ENCODE assay signal across 8 mouse cellular contexts in genomic region chr17:31011551-31012394, GRCm38 (mm10). TPM values are rescaled to one million over a fixed set of nuclear protein-coding genes. Genes with fewer than 3 reads are reported as not detected.
DNase-seq lines count a peak whose midpoint lies in the region; ATAC-seq and TF ChIP-seq lines count a peak whose summit lies in the region.

No protein-coding gene starts in this region.

- no peak overlapping the region for H3K4me2 ChIP-seq in embryonic facial prominence, embryonic 14.5 days (ENCODE audit: low read depth, low read length)

- H3K27ac ChIP-seq in embryonic facial prominence, embryonic 14.5 days (replicated peaks; ENCODE audit: low read depth, low read length): no peak overlapping the region
- H3K27ac ChIP-seq in small intestine, adult 2 months (ENCODE audit: insufficient read depth, low read depth, low read length): no peak overlapping the region

- 0 out of 2 replicates have a peak, but pooled peaks cover 4% of the 10 kb centered on the region for H3K9me3 ChIP-seq in embryonic facial prominence, embryonic 14.5 days (ENCODE audit: control insufficient read depth, low read length)

- DNase-seq in gastrocnemius, adult 18-20 months (ENCODE audit: low spot score): peak; percentile 30
- DNase-seq in gastrocnemius, postnatal 25 days: no peak
- peak; percentile 61 for DNase-seq in A20 (ENCODE audit: low read depth, low spot score)
- DNase-seq in adrenal gland, postnatal 25 days: peak; percentile 54
- peak; percentile 61 for DNase-seq in embryonic facial prominence, embryonic 14.5 days (ENCODE audit: low spot score)
- peak; percentile 46 for DNase-seq in hindlimb bud, embryonic 11.5 days (ENCODE audit: extremely low spot score, low read depth, low spot score)
- peak; percentile 29 for DNase-seq in lung, postnatal 25 days (ENCODE audit: low spot score)

- no peaks in the 10 kb centered on the region for H3K4me1 ChIP-seq in embryonic facial prominence, embryonic 14.5 days (ENCODE audit: control insufficient read depth, insufficient read depth, low read length)
- H3K4me1 ChIP-seq in small intestine, adult 2 months (ENCODE audit: control insufficient read depth, insufficient read depth, insufficient read length, low read length): no peaks in the 10 kb centered on the region

- no peak for ATAC-seq in embryonic facial prominence, embryonic 14.5 days (ENCODE audit: low read depth)

- H3K4me3 ChIP-seq in embryonic facial prominence, embryonic 14.5 days (ENCODE audit: low read depth, low read length): no peak overlapping the region
- H3K4me3 ChIP-seq in small intestine, adult 2 months (ENCODE audit: low read depth, low read length): no peak overlapping the region

- peak; percentile 93; the same call in 1 of the 2 replicates for TF ChIP-seq CTCF in small intestine, adult 2 months (IDR thresholded peaks at IDR 0.05; ENCODE audit: extremely low read depth, insufficient read length, insufficient replicate concordance, low read depth, low read length)

- no peak for TF ChIP-seq POLR2A in small intestine, adult 2 months (IDR thresholded peaks at IDR 0.05; ENCODE audit: low read depth, low read length)

- H3K27me3 ChIP-seq in embryonic facial prominence, embryonic 14.5 days (replicated peaks; ENCODE audit: control insufficient read depth, insufficient read depth, low read length): no peaks in the 10 kb centered on the region
- H3K27me3 ChIP-seq in small intestine, adult 2 months (ENCODE audit: control insufficient read depth, insufficient read depth, low read length): no peaks in the 10 kb centered on the region

- no peak overlapping the region for H3K9ac ChIP-seq in embryonic facial prominence, embryonic 14.5 days (ENCODE audit: low read depth, low read length)

- H3K36me3 ChIP-seq in embryonic facial prominence, embryonic 14.5 days (ENCODE audit: control insufficient read depth, insufficient read depth, low read length): no peaks in the 10 kb centered on the region
- H3K36me3 ChIP-seq in small intestine, adult 2 months (ENCODE audit: control insufficient read depth, insufficient read depth, low read length): no peaks in the 10 kb centered on the region

- 24% methylated on average over 9 of the region's 9 CpGs for WGBS in embryonic facial prominence, embryonic 14.5 days
- WGBS in small intestine, adult 2 months: 31% methylated on average over 9 of the region's 9 CpGs

RNA-seq across cellular contexts. Expression of gene Abcg1, which starts 45.7 kb away (rescaled TPM):
- 1 to 10 TPM; 1.6 to 1.7 TPM for total RNA-seq in gastrocnemius, adult 18-20 months (2021)
- total RNA-seq in gastrocnemius, postnatal 25 days (2021): 1 to 10 TPM; 1.8 to 2.9 TPM
- 5.6 and 15.8 TPM in 2 replicates for total RNA-seq in adrenal gland, postnatal 25 days (2021)
- polyA plus RNA-seq in embryonic facial prominence, embryonic 14.5 days (2014; fragmentation: Nextera tagmentation; extraction: Ambion mirVana): 10.5 and 11.9 TPM in 2 replicates
- 1.6 and 2.5 TPM in 2 replicates for polyA plus RNA-seq in small intestine, adult 2 months (2012; rRNA removed)

RNA-seq across cellular contexts. Expression of gene Umodl1, which starts 57.3 kb away (rescaled TPM):
- not detected for total RNA-seq in gastrocnemius, adult 18-20 months (2021)
- total RNA-seq in gastrocnemius, postnatal 25 days (2021): not detected
- 1.1 and 1.2 TPM in 2 replicates for total RNA-seq in adrenal gland, postnatal 25 days (2021)
- polyA plus RNA-seq in embryonic facial prominence, embryonic 14.5 days (2014; fragmentation: Nextera tagmentation; extraction: Ambion mirVana): 0.43 and 0.65 TPM in 2 replicates
- polyA plus RNA-seq in small intestine, adult 2 months (2012; rRNA removed): 0.10 TPM in 1 of 2 replicates, not detected in the other
